Mouse (Mus musculus): ENCODE results near the gene Chchd3. TPM values are rescaled to one million over a fixed set of nuclear protein-coding genes. Genes with fewer than 3 reads are reported as not detected.

Gene Chchd3
- polyA plus RNA-seq, 1 experiment from 2014 or later: 124 TPM

DNA sequence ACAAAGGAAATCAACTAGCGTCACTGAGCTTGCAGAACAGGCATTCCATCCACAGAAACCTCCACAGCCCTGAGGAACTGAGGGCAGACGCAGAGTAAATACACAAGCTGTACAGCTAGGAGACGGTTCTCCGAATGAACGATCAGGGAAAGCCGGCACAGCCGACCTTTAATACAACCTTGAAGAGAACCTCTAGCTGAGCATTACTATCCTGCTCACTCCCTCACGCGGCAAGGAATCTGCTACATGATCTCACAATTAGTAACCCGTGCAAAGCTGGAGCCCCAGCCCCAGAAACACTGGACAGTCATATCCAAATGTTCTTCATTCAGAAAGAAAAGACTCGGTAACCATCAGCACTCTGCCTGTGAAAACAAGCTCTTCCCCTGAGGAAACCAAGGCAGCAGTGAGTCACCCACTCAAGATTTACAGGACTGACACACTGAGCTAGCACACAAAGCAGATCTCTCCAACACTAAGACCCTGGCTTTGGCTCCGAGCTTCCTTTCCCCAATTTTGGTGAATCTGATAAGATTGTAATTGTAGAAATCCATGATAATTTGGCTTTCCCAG, 69.9 kb downstream of the Chchd3 start:
- H3K36me3 ChIP-seq (ENCODE audit: control insufficient read depth, insufficient read depth, low read length): no peaks in the 10 kb centered on the region
- no peak overlapping the region for H3K27ac ChIP-seq (ENCODE audit: low read depth, low read length)
- 69% methylated on average over 12 of the region's 12 CpGs for WGBS
- H3K9ac ChIP-seq (replicated peaks; ENCODE audit: low read depth, low read length): no peak overlapping the region
- no peak overlapping the region for H3K4me3 ChIP-seq (ENCODE audit: low read depth, low read length)
- no peaks in the 10 kb centered on the region for H3K27me3 ChIP-seq (ENCODE audit: control insufficient read depth, insufficient read depth, low read length)
- no peak for ATAC-seq (ENCODE audit: low read depth)
- H3K9me3 ChIP-seq (ENCODE audit: control insufficient read depth, low read length): no peaks in the 10 kb centered on the region
- no peak overlapping the region for H3K4me2 ChIP-seq (ENCODE audit: low read depth, low read length)
- no peaks in the 10 kb centered on the region for H3K4me1 ChIP-seq (ENCODE audit: control insufficient read depth, insufficient read depth, low read length)

DNA sequence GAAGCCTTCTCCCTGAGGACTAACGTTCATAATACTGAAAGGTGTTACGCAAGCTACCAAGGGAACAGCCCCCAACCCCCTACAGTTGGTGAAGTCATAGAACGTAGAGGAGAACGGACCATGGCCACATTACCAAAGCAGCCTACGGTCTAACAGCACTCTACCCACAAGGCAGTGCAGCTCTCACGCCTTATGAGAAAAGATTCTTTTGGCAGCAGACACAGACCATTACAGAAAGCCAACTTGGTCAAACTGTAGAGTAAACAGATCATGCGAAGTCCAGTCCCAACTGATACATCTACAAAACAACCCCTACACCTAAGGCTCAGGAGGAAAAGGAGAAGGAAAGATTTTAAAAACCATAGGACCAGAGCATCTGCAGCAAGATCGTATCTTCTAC, 71.5 kb downstream of the Chchd3 start:
- Histone ChIP-seq H3K4me3 (ENCODE audit: low read depth, low read length) (no peak overlapping the region), H3K9me3 (ENCODE audit: control insufficient read depth, low read length) (no peaks in the 10 kb centered on the region), H3K4me1 (ENCODE audit: control insufficient read depth, insufficient read depth, low read length) (peaks cover 2% of the 10 kb centered on the region), H3K9ac (replicated peaks; ENCODE audit: low read depth, low read length) (no peak overlapping the region), H3K27me3 (ENCODE audit: control insufficient read depth, insufficient read depth, low read length) (no peaks in the 10 kb centered on the region), H3K27ac (ENCODE audit: low read depth, low read length) (no peak overlapping the region), H3K4me2 (ENCODE audit: low read depth, low read length) (no peak overlapping the region), H3K36me3 (ENCODE audit: control insufficient read depth, insufficient read depth, low read length) (no peaks in the 10 kb centered on the region)
- no peak for ATAC-seq (ENCODE audit: low read depth)
- WGBS: 95% methylated on average over 8 of the region's 8 CpGs

DNA sequence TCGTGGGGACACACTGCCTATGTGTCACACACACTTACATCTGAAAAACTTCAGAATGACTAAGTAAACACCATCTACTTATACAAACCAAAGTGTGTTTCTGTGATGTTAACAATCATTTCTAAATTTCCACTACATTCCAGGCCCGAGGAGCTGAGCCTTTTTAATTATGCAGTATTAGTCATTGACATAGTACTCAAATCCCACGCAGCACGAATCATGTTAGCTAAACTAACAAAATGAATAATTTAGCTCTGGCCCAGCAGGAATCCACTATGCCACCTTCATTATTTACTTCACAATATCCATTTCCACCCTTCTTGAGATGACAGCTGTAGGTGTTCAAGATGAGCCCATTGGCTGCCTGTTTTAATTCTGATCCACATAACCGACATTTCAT, 76.2 kb downstream of the Chchd3 start:
- Histone ChIP-seq H3K9ac (replicated peaks; ENCODE audit: low read depth, low read length) (no peak overlapping the region), H3K4me3 (ENCODE audit: low read depth, low read length) (no peak overlapping the region), H3K4me1 (ENCODE audit: control insufficient read depth, insufficient read depth, low read length) (peaks cover 8% of the 10 kb centered on the region), H3K36me3 (ENCODE audit: control insufficient read depth, insufficient read depth, low read length) (no peaks in the 10 kb centered on the region), H3K27me3 (ENCODE audit: control insufficient read depth, insufficient read depth, low read length) (no peaks in the 10 kb centered on the region), H3K4me2 (ENCODE audit: low read depth, low read length) (no peak overlapping the region), H3K27ac (ENCODE audit: low read depth, low read length) (no peak overlapping the region), H3K9me3 (ENCODE audit: control insufficient read depth, low read length) (no peaks in the 10 kb centered on the region)
- WGBS: 61% methylated on average over 5 of the region's 5 CpGs
- ATAC-seq (ENCODE audit: low read depth): no peak

DNA sequence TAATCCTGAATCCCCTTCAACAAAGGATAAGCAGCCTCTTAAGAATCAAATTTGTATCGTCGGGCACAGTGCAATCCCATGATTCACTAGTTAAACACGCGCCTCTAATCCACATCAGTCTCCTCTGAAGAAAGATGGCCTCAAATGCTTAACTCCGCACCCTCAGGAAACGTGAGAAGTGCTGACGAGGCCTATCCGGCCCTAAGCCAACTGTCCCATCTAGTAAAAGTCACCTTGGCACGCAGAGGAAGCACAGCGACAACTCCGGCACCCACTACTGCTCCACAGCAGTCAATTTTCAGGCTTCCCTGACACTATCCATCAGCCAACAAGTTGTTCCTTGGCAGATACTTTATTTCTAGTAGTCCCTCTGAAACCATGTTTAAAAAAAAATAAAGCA, 78.8 kb downstream of the Chchd3 start:
- Histone ChIP-seq H3K27ac (ENCODE audit: low read depth, low read length) (no peak overlapping the region), H3K9ac (replicated peaks; ENCODE audit: low read depth, low read length) (no peak overlapping the region), H3K4me2 (ENCODE audit: low read depth, low read length) (no peak overlapping the region), H3K27me3 (ENCODE audit: control insufficient read depth, insufficient read depth, low read length) (no peaks in the 10 kb centered on the region), H3K36me3 (ENCODE audit: control insufficient read depth, insufficient read depth, low read length) (no peaks in the 10 kb centered on the region), H3K9me3 (ENCODE audit: control insufficient read depth, low read length) (no peaks in the 10 kb centered on the region), H3K4me1 (ENCODE audit: control insufficient read depth, insufficient read depth, low read length) (peaks cover 11% of the 10 kb centered on the region), H3K4me3 (ENCODE audit: low read depth, low read length) (no peak overlapping the region)
- 85% methylated on average over 11 of the region's 11 CpGs for WGBS
- no peak for ATAC-seq (ENCODE audit: low read depth)

DNA sequence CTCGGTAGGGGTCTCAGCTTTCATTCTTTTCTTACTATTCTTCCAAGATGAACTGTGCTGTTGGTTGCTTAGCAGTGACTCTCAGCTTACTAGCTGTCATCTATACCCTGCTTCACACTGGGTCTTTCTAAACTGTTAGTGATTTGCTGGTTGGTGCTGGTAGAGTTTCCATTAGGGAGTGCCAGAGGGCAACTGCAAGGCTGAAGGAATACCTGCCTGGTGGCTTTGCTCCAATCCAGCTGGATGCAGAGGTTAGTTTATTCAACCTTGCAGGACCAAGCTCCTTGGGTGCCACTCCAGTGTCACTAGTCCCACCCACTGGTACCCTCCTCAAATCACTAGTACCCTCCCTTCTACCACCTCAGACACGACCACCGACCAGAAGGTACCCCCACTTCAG, 81.2 kb downstream of the Chchd3 start:
- no peak overlapping the region for H3K4me2 ChIP-seq (ENCODE audit: low read depth, low read length)
- H3K4me1 ChIP-seq (ENCODE audit: control insufficient read depth, insufficient read depth, low read length): peaks cover 11% of the 10 kb centered on the region
- no peak overlapping the region for H3K9ac ChIP-seq (replicated peaks; ENCODE audit: low read depth, low read length)
- WGBS: 96% methylated on average over 3 of the region's 3 CpGs
- ATAC-seq (ENCODE audit: low read depth): no peak
- H3K27ac ChIP-seq (ENCODE audit: low read depth, low read length): no peak overlapping the region
- no peaks in the 10 kb centered on the region for H3K27me3 ChIP-seq (ENCODE audit: control insufficient read depth, insufficient read depth, low read length)
- no peaks in the 10 kb centered on the region for H3K9me3 ChIP-seq (ENCODE audit: control insufficient read depth, low read length)
- H3K36me3 ChIP-seq (ENCODE audit: control insufficient read depth, insufficient read depth, low read length): no peaks in the 10 kb centered on the region
- H3K4me3 ChIP-seq (ENCODE audit: low read depth, low read length): no peak overlapping the region

DNA sequence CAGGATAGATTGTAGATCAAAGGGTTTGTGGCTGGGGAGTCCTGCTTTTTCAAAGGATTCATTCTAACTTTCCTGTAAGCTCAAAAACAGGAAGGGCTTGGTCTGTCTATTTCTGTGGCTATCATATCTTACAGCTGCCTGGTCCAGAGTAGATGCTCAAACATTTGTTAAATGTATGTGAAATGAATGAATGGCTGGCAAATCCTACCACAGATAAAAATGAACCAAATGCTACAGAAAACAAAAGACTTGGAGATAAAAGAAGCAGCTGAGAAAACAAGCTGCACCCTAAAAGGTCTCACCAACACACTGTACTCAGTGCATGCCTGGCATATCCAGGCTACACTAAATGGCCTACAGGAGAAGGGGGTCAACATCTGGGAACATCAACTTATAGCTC, 88.1 kb downstream of the Chchd3 start:
- Histone ChIP-seq H3K4me3 (ENCODE audit: low read depth, low read length) (no peak overlapping the region), H3K27ac (ENCODE audit: low read depth, low read length) (no peak overlapping the region), H3K9me3 (ENCODE audit: control insufficient read depth, low read length) (no peaks in the 10 kb centered on the region), H3K36me3 (ENCODE audit: control insufficient read depth, insufficient read depth, low read length) (no peaks in the 10 kb centered on the region), H3K9ac (replicated peaks; ENCODE audit: low read depth, low read length) (no peak overlapping the region), H3K4me2 (ENCODE audit: low read depth, low read length) (no peak overlapping the region), H3K4me1 (ENCODE audit: control insufficient read depth, insufficient read depth, low read length) (no peaks in the 10 kb centered on the region), H3K27me3 (ENCODE audit: control insufficient read depth, insufficient read depth, low read length) (no peaks in the 10 kb centered on the region)
- ATAC-seq (ENCODE audit: low read depth): no peak

DNA sequence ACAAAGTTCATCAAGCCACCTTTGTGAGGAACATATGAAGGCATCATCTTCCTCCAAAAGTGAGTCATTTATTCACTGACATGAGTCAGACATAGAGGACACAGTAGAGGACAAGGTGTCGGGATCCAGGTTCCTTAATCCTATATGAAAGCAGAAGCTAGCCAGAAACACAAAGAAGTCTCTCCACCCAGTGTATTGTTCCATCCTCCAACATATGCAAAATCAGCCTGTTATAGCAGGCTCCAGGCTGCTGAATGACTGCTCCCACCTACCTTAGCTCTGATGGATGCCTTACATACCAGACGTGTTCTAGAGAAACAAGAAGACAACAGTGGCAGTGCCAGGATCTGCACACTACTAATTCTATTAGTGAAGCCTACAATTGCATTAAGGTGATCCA, 91.1 kb downstream of the Chchd3 start:
- no peak overlapping the region for H3K9ac ChIP-seq (replicated peaks; ENCODE audit: low read depth, low read length)
- WGBS: 71% methylated on average over 2 of the region's 2 CpGs
- no peaks in the 10 kb centered on the region for H3K36me3 ChIP-seq (ENCODE audit: control insufficient read depth, insufficient read depth, low read length)
- no peaks in the 10 kb centered on the region for H3K4me1 ChIP-seq (ENCODE audit: control insufficient read depth, insufficient read depth, low read length)
- ATAC-seq (ENCODE audit: low read depth): no peak
- no peaks in the 10 kb centered on the region for H3K9me3 ChIP-seq (ENCODE audit: control insufficient read depth, low read length)
- H3K4me2 ChIP-seq (ENCODE audit: low read depth, low read length): no peak overlapping the region
- no peak overlapping the region for H3K27ac ChIP-seq (ENCODE audit: low read depth, low read length)
- H3K4me3 ChIP-seq (ENCODE audit: low read depth, low read length): no peak overlapping the region
- H3K27me3 ChIP-seq (ENCODE audit: control insufficient read depth, insufficient read depth, low read length): no peaks in the 10 kb centered on the region

DNA sequence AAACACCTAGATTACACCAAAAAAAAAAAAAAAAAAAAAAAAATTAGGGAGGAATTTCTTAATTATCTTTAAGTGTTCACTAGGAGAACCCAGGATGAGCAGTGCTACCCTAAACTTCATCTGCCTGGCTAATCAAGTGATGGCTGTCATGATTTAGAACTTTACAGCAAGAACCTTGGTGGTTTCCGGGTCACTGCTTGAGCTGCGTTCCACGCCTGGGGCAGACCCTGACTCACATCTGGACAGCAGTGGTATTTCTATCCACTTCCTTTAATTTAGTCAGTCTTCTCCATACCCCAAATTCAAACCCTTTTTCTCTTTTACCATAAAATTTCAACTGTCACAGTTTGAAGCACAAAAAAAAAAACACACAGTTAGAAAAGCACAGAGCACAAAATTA, 98.0 kb downstream of the Chchd3 start:
- Histone ChIP-seq H3K4me2 (ENCODE audit: low read depth, low read length) (no peak overlapping the region), H3K4me3 (ENCODE audit: low read depth, low read length) (no peak overlapping the region), H3K27ac (ENCODE audit: low read depth, low read length) (no peak overlapping the region), H3K9ac (replicated peaks; ENCODE audit: low read depth, low read length) (no peak overlapping the region), H3K4me1 (ENCODE audit: control insufficient read depth, insufficient read depth, low read length) (no peaks in the 10 kb centered on the region), H3K36me3 (ENCODE audit: control insufficient read depth, insufficient read depth, low read length) (no peaks in the 10 kb centered on the region), H3K9me3 (ENCODE audit: control insufficient read depth, low read length) (no peaks in the 10 kb centered on the region), H3K27me3 (ENCODE audit: control insufficient read depth, insufficient read depth, low read length) (no peaks in the 10 kb centered on the region)
- ATAC-seq (ENCODE audit: low read depth): no peak
- WGBS: 43% methylated on average over 3 of the region's 3 CpGs

DNA sequence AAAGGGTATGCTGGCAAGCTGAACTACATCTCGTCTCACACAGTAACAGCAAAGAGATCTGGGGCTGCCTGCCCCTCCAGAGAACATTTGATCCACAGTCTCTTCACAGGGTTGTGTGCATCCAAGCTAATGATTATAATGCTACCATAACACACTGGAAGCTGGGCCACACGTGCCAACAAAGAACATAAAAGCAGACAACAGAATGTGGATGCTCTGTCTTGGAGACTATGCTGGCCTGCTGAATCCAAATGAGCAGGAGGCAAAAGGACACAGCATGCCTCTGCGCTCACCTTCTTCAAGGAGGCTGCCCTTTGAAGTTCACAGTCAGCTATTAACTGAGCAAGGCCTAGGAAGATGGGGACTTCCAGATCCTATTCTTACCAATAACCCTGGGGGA, 98.6 kb downstream of the Chchd3 start:
- Histone ChIP-seq H3K9me3 (ENCODE audit: control insufficient read depth, low read length) (no peaks in the 10 kb centered on the region), H3K4me1 (ENCODE audit: control insufficient read depth, insufficient read depth, low read length) (no peaks in the 10 kb centered on the region), H3K27me3 (ENCODE audit: control insufficient read depth, insufficient read depth, low read length) (no peaks in the 10 kb centered on the region), H3K36me3 (ENCODE audit: control insufficient read depth, insufficient read depth, low read length) (no peaks in the 10 kb centered on the region), H3K27ac (ENCODE audit: low read depth, low read length) (no peak overlapping the region), H3K4me3 (ENCODE audit: low read depth, low read length) (no peak overlapping the region), H3K4me2 (ENCODE audit: low read depth, low read length) (no peak overlapping the region), H3K9ac (replicated peaks; ENCODE audit: low read depth, low read length) (no peak overlapping the region)
- WGBS: 59% methylated on average over 3 of the region's 3 CpGs
- ATAC-seq (ENCODE audit: low read depth): no peak
